Comparison of ENCODE assay signal across 8 mouse cellular contexts in the genomic region with DNA sequence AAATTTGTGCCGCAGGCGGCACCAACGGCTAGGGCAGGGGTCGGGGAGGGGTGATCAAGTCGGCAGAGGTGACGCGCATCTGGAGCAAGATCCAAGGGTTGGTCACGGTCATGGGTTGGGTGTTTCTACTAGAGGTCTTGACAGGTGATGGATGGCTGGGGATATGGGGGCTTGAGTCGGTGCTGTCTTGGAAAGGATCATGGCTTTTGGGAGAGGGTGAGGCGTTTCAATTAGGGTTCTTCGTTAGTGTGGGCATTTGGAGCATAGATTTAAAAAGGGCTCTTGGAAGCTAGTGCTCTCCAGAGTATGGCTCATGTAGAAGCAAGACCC. TPM values are rescaled to one million over a fixed set of nuclear protein-coding genes. Genes with fewer than 3 reads are reported as not detected.
A peak's percentile ranks its signal among the peaks of the same experiment; 100 is the strongest.
DNase-seq lines count a peak whose midpoint lies in the region; ATAC-seq and TF ChIP-seq lines count a peak whose summit lies in the region.

No protein-coding gene starts in this region.

- H3K27me3 ChIP-seq in heart, embryonic 13.5 days (replicated peaks): no peaks in the 10 kb centered on the region
- no peaks in the 10 kb centered on the region for H3K27me3 ChIP-seq in ES-Bruce4 (ENCODE audit: control insufficient read depth, insufficient read depth, low read length, poor library complexity, severe bottlenecking)
- H3K27me3 ChIP-seq in forebrain, embryonic 15.5 days: no peaks in the 10 kb centered on the region
- no peaks in the 10 kb centered on the region for H3K27me3 ChIP-seq in liver, embryonic 16.5 days (ENCODE audit: control insufficient read depth, insufficient read depth, low read depth, low read length)

- H3K36me3 ChIP-seq in heart, embryonic 13.5 days: peaks cover 29% of the 10 kb centered on the region
- no peaks in the 10 kb centered on the region; the same call in 1 of the 2 replicates for H3K36me3 ChIP-seq in ES-Bruce4 (ENCODE audit: control insufficient read depth, insufficient read depth, low read length, poor library complexity, severe bottlenecking)
- no peaks in the 10 kb centered on the region; the same call in 1 of the 2 replicates for H3K36me3 ChIP-seq in forebrain, embryonic 15.5 days
- peaks cover 6% of the 10 kb centered on the region; the same call in 1 of the 2 replicates for H3K36me3 ChIP-seq in liver, embryonic 16.5 days (ENCODE audit: control insufficient read depth, insufficient read depth)

- TF ChIP-seq POLR2A in ES-Bruce4 (IDR thresholded peaks at IDR 0.05; ENCODE audit: insufficient read depth, low read length): no peak

- DNase-seq in heart, postnatal 4 days: no peak
- no peak for DNase-seq in natural killer cell, adult 2 months (ENCODE audit: low spot score in 2 of 2)
- no peak for DNase-seq in kidney, postnatal 36 days
- no peak for DNase-seq in gastrocnemius, postnatal 10 days

- ATAC-seq in heart, embryonic 13.5 days (ENCODE audit: extremely low read depth, insufficient number of reproducible peaks, low FRiP score, low TSS enrichment): 0 out of 2 replicates have a peak, but pooled peaks have one; percentile 9
- ATAC-seq in forebrain, embryonic 15.5 days (replicated peaks): peak; percentile 54; the same call in 1 of the 2 replicates
- ATAC-seq in liver, embryonic 16.5 days (ENCODE audit: low read depth): no peak; the same call in 1 of the 2 replicates

- H3K4me3 ChIP-seq in heart, embryonic 13.5 days: peak overlapping the region; percentile 66
- H3K4me3 ChIP-seq in ES-Bruce4 (ENCODE audit: low read depth, low read length): peak overlapping the region; percentile 100
- peak overlapping the region; percentile 57 for H3K4me3 ChIP-seq in forebrain, embryonic 15.5 days
- peak overlapping the region; percentile 71 for H3K4me3 ChIP-seq in liver, embryonic 16.5 days (ENCODE audit: low read depth, low read length)

- no peak for TF ChIP-seq CTCF in ES-Bruce4 (IDR thresholded peaks at IDR 0.05; ENCODE audit: low read depth, low read length)

- no peaks in the 10 kb centered on the region for H3K9me3 ChIP-seq in heart, embryonic 13.5 days
- H3K9me3 ChIP-seq in ES-Bruce4 (replicated peaks; ENCODE audit: control insufficient read depth, insufficient read depth, low read length, poor library complexity, severe bottlenecking): no peaks in the 10 kb centered on the region
- no peaks in the 10 kb centered on the region for H3K9me3 ChIP-seq in forebrain, embryonic 15.5 days
- H3K9me3 ChIP-seq in liver, embryonic 16.5 days (replicated peaks; ENCODE audit: control insufficient read depth, low read length): no peaks in the 10 kb centered on the region

- TF ChIP-seq EP300 in ES-Bruce4 (IDR thresholded peaks at IDR 0.05; ENCODE audit: insufficient read depth, low read depth, low read length): no peak

- peaks cover 6% of the 10 kb centered on the region for H3K4me1 ChIP-seq in heart, embryonic 13.5 days
- H3K4me1 ChIP-seq in ES-Bruce4 (ENCODE audit: control insufficient read depth, insufficient read depth, low read length): no peaks in the 10 kb centered on the region
- peaks cover 7% of the 10 kb centered on the region for H3K4me1 ChIP-seq in forebrain, embryonic 15.5 days
- peaks cover 4% of the 10 kb centered on the region; the same call in 1 of the 2 replicates for H3K4me1 ChIP-seq in liver, embryonic 16.5 days (ENCODE audit: control insufficient read depth, low read depth, low read length)

- peak overlapping the region; percentile 94 for H3K27ac ChIP-seq in heart, embryonic 13.5 days (replicated peaks)
- H3K27ac ChIP-seq in ES-Bruce4 (ENCODE audit: insufficient read depth, low read length): peak overlapping the region; percentile 98
- peak overlapping the region; percentile 93 for H3K27ac ChIP-seq in forebrain, embryonic 15.5 days (replicated peaks)
- H3K27ac ChIP-seq in liver, embryonic 16.5 days (ENCODE audit: low read length): peak overlapping the region; percentile 89

- peak overlapping the region; percentile 82 for H3K9ac ChIP-seq in heart, embryonic 13.5 days
- H3K9ac ChIP-seq in ES-Bruce4 (ENCODE audit: low read depth, poor library complexity, severe bottlenecking): peak overlapping the region; percentile 85
- H3K9ac ChIP-seq in forebrain, embryonic 15.5 days (replicated peaks): peak overlapping the region; percentile 61
- peak overlapping the region; percentile 72 for H3K9ac ChIP-seq in liver, embryonic 16.5 days (ENCODE audit: low read depth, low read length)

- peak overlapping the region; percentile 75 for H3K4me2 ChIP-seq in heart, embryonic 13.5 days
- H3K4me2 ChIP-seq in forebrain, embryonic 15.5 days (replicated peaks): peak overlapping the region; percentile 59
- peak overlapping the region; percentile 64 for H3K4me2 ChIP-seq in liver, embryonic 16.5 days (ENCODE audit: low read depth, low read length)

- 18% methylated on average over 11 of the region's 11 CpGs for WGBS in heart, embryonic 13.5 days
- 33% methylated on average over 11 of the region's 11 CpGs for WGBS in forebrain, embryonic 15.5 days
- 18% methylated on average over 11 of the region's 11 CpGs for WGBS in liver, embryonic 16.5 days (ENCODE audit: insufficient replicate concordance)

RNA-seq across cellular contexts. Expression of gene Gm45208, which starts 0.2 kb away (rescaled TPM):
- polyA plus RNA-seq in heart, embryonic 13.5 days (2015; fragmentation: Nextera tagmentation; extraction: Ambion mirVana): 0.27 and 0.74 TPM in 2 replicates
- not detected for total RNA-seq in heart, postnatal 4 days (2021)
- not detected in 2 replicates for polyA plus RNA-seq in ES-Bruce4 (2011; ENCODE audit: insufficient read depth, insufficient read length, low read depth, missing spikeins)
- 0.84 TPM in 1 of 2 replicates, not detected in the other for polyA plus RNA-seq in forebrain, embryonic 15.5 days (2015; fragmentation: Nextera tagmentation; extraction: Ambion mirVana)
- 0.27 and 0.51 TPM in 2 replicates for polyA plus RNA-seq in liver, embryonic 16.5 days (2015; fragmentation: Nextera tagmentation; extraction: Ambion mirVana)
- total RNA-seq in gastrocnemius, postnatal 10 days (2021): not detected

RNA-seq across cellular contexts. Expression of gene Praf2, which starts 6.0 kb away (rescaled TPM):
- polyA plus RNA-seq in heart, embryonic 13.5 days (2015; fragmentation: Nextera tagmentation; extraction: Ambion mirVana): 42.4 and 42.5 TPM in 2 replicates
- total RNA-seq in heart, postnatal 4 days (2021): 10 to 100 TPM; 10.3 to 11.0 TPM
- polyA plus RNA-seq in ES-Bruce4 (2011; ENCODE audit: insufficient read depth, insufficient read length, low read depth, missing spikeins): 53.8 and 67.7 TPM in 2 replicates
- polyA plus RNA-seq in forebrain, embryonic 15.5 days (2015; fragmentation: Nextera tagmentation; extraction: Ambion mirVana): 104 and 107 TPM in 2 replicates
- polyA plus RNA-seq in liver, embryonic 16.5 days (2015; fragmentation: Nextera tagmentation; extraction: Ambion mirVana): 5.2 and 6.0 TPM in 2 replicates
- 10 to 100 TPM in 1 of 2 experiments, 1 to 10 TPM in 1; 8.5 to 12.5 TPM for total RNA-seq in gastrocnemius, postnatal 10 days (2021)

RNA-seq across cellular contexts. Expression of gene Wdr45, which starts 8.1 kb away (rescaled TPM):
- 25.0 and 28.7 TPM in 2 replicates for polyA plus RNA-seq in heart, embryonic 13.5 days (2015; fragmentation: Nextera tagmentation; extraction: Ambion mirVana)
- total RNA-seq in heart, postnatal 4 days (2021): 10 to 100 TPM; 23.6 to 23.9 TPM
- 44.6 and 56.8 TPM in 2 replicates for polyA plus RNA-seq in ES-Bruce4 (2011; ENCODE audit: insufficient read depth, insufficient read length, low read depth, missing spikeins)
- 38.0 and 43.1 TPM in 2 replicates for polyA plus RNA-seq in forebrain, embryonic 15.5 days (2015; fragmentation: Nextera tagmentation; extraction: Ambion mirVana)
- polyA plus RNA-seq in liver, embryonic 16.5 days (2015; fragmentation: Nextera tagmentation; extraction: Ambion mirVana): 19.9 and 21.8 TPM in 2 replicates
- total RNA-seq in gastrocnemius, postnatal 10 days (2021): 10 to 100 TPM; 19.6 to 24.3 TPM

RNA-seq across cellular contexts. Expression of gene Gpkow, which starts 25.3 kb away (rescaled TPM):
- 28.3 and 30.2 TPM in 2 replicates for polyA plus RNA-seq in heart, embryonic 13.5 days (2015; fragmentation: Nextera tagmentation; extraction: Ambion mirVana)
- 10 to 100 TPM; 26.1 to 26.4 TPM for total RNA-seq in heart, postnatal 4 days (2021)
- 14.7 and 17.1 TPM in 2 replicates for polyA plus RNA-seq in ES-Bruce4 (2011; ENCODE audit: insufficient read depth, insufficient read length, low read depth, missing spikeins)
- polyA plus RNA-seq in forebrain, embryonic 15.5 days (2015; fragmentation: Nextera tagmentation; extraction: Ambion mirVana): 47.4 and 50.2 TPM in 2 replicates
- 13.4 and 14.0 TPM in 2 replicates for polyA plus RNA-seq in liver, embryonic 16.5 days (2015; fragmentation: Nextera tagmentation; extraction: Ambion mirVana)
- total RNA-seq in gastrocnemius, postnatal 10 days (2021): 10 to 100 TPM; 19.6 to 19.8 TPM

RNA-seq across cellular contexts. Expression of gene Ccdc120, which starts 28.5 kb away (rescaled TPM):
- polyA plus RNA-seq in heart, embryonic 13.5 days (2015; fragmentation: Nextera tagmentation; extraction: Ambion mirVana): 5.6 and 6.1 TPM in 2 replicates
- total RNA-seq in heart, postnatal 4 days (2021): 1 to 10 TPM; 1.2 to 3.0 TPM
- 20.4 and 28.9 TPM in 2 replicates for polyA plus RNA-seq in ES-Bruce4 (2011; ENCODE audit: insufficient read depth, insufficient read length, low read depth, missing spikeins)
- polyA plus RNA-seq in forebrain, embryonic 15.5 days (2015; fragmentation: Nextera tagmentation; extraction: Ambion mirVana): 55.5 and 63.3 TPM in 2 replicates
- polyA plus RNA-seq in liver, embryonic 16.5 days (2015; fragmentation: Nextera tagmentation; extraction: Ambion mirVana): 1.6 and 1.9 TPM in 2 replicates
- total RNA-seq in gastrocnemius, postnatal 10 days (2021): 1 to 10 TPM; 1.0 to 1.5 TPM
